Mouse (Mus musculus) E14TG2a.4 (cell line): ENCODE results near the gene Zfp598.

Experiments used
- H3K27me3 ChIP-seq: 2 replicates; pipeline ENCODE4 v1.6.1; 2014; ENCODE audit warnings: low read length, control low read depth; ENCODE audit not compliant: insufficient read depth
- H3K36me3 ChIP-seq: 2 replicates; pipeline ENCODE4 v1.6.1; 2014; ENCODE audit warnings: low read length, control low read depth; ENCODE audit not compliant: insufficient read depth
- H3K4me1 ChIP-seq: replicated peaks from 2 replicates; pipeline ENCODE4 v1.6.1; 2014; ENCODE audit warnings: low read depth, low read length, control low read depth
- H3K4me3 ChIP-seq: replicated peaks from 2 replicates; pipeline ENCODE4 v1.5.1; 2014; ENCODE audit warnings: mild to moderate bottlenecking, low read length
- H3K9me3 ChIP-seq: 2 replicates; pipeline ENCODE4 v1.6.1; 2014; ENCODE audit warnings: low read length, control low read depth
- CTCF ChIP-seq: conservative IDR thresholded peaks from 2 replicates; pipeline ENCODE4 v1.5.1; 2014; ENCODE audit warnings: low read length
- NANOG ChIP-seq: IDR thresholded peaks from 2 replicates; pipeline ENCODE4 v1.6.1; 2014; ENCODE audit warnings: borderline replicate concordance, low read length, mixed read lengths
- POU5F1 ChIP-seq: IDR thresholded peaks from 2 replicates; pipeline ENCODE4 v1.6.1; 2014; ENCODE audit warnings: low read length, borderline replicate concordance

Gene Zfp598

DNA sequence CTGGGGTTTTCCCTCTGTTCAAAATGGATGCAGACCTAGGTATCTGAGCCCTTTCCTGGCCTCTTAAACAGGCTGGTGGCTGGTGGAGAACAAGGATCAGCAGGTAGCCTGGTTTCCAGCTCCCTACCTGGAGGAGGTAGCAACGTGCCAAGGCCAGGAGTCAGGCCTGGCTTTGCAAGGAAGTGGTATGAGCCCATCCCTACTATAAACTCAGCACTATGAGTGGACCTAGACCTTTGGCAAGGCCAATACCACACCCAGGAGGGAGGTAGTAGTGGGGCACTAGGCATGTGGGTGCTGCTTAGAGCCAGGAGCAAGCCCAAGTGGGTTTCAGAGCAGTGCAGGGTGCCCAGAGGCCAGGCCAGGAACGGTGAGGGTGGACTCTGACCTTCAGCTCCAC, 30.0 kb downstream of the Zfp598 start:
- Histone ChIP-seq H3K4me3 (no peak overlapping the region), H3K27me3 (no peaks in the 10 kb centered on the region), H3K36me3 (peaks cover 59% of the 10 kb centered on the region), H3K9me3 (no peaks in the 10 kb centered on the region), H3K4me1 (peaks cover 55% of the 10 kb centered on the region)
- TF ChIP-seq NANOG (no peak), POU5F1 (no peak), CTCF (no peak)

DNA sequence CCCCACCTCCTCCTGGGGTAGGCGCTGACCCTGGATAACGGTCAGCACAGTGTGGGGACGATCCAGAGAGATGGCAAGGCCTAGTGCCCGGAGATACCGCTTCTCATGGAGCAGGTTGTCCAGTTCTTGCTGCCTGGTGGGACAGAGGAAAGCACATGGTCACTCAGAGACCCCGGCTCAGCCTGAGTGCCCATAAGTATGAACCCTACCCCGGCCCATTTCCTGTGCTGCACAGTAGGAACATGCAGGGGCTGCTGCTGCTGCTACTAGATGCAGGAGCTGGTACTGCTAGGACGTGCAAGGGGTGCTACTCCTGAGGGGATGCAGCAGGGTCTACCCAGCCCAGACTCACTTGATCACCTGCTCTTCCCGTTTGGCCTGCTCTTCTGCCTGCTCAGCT, 31.8 kb downstream of the Zfp598 start:
- Histone ChIP-seq H3K4me3 (no peak overlapping the region), H3K27me3 (no peaks in the 10 kb centered on the region)

DNA sequence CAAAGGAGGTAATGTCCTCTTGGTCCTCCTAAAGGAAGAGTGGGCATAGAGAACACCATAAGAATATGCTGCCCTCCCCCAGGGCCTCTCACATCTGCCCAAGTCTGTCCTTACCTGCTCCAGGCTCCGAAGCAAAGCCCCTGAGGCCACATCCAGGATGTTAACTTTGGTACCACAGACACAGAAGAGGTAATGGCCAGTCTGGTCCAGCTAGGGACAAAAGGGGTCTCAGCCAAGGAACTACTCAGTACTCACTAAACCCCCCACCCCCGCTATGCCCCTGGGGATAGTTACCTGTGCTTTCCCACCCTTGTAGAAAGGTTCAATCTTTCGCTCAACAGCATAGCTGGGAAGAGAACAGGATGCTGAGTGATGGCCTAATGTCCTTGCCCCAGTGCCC, 36.3 kb downstream of the Zfp598 start:
- Histone ChIP-seq H3K4me3 (peak overlapping the region; percentile 98; the same call in 1 of the 2 replicates), H3K4me1 (peaks cover 34% of the 10 kb centered on the region), H3K27me3 (no peaks in the 10 kb centered on the region), H3K9me3 (no peaks in the 10 kb centered on the region), H3K36me3 (peaks cover 52% of the 10 kb centered on the region)
- TF ChIP-seq CTCF: no peak

More for the DNA sequence above, 31.8 kb downstream of the Zfp598 start:
- H3K4me1 ChIP-seq: peaks cover 66% of the 10 kb centered on the region
- no peak for TF ChIP-seq POU5F1
- TF ChIP-seq CTCF: no peak
- no peak for TF ChIP-seq NANOG
- peaks cover 72% of the 10 kb centered on the region for H3K36me3 ChIP-seq
- H3K9me3 ChIP-seq: no peaks in the 10 kb centered on the region

DNA sequence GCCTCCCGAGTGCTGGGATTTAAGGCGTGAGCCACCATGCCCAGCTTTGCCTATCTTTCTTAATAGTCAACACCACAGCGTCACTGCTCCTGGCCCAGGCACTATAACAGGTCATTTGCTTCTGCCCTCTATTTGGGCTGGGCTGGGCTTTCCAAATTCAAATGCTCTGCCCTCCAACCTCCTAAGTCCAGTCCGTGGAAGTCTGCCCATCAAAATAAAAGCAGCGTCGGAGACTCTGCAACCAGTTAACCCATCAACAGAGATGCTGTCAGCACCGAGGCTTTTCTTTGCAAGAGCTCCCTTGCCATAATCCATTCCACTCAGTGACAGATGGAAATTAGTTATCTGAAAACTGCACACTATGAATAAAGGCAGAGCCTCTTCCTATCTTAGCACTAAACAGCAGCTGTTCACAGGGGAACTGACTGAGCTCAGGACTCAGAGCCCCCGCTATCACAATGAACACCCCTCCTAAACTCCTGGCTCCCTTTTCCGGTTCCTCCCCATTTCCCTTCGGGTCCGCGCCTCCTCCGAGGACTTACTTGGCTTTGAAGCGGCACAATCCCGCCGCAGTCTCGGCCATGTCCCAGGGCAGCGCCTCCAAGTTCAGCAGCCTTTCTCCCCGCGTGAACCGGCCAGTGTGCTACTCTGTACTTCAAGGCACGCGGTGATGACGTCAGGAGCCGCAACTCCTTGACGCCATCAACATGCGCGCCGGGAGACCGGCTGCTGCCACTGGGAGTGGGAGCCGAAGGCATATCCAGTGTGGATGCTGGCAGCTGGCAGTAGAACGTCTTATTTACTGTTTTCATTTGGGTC, 37.7 kb downstream of the Zfp598 start, which contains the start of gene Tbl3:
Gene Tbl3 (minus strand): TSS at position 679 of the 819 bp plus-strand sequence.
- Histone ChIP-seq H3K9me3 (no peaks in the 10 kb centered on the region), H3K36me3 (peaks cover 38% of the 10 kb centered on the region), H3K27me3 (no peaks in the 10 kb centered on the region), H3K4me3 (peak within 1 kb of the TSS; percentile 98), H3K4me1 (peaks cover 34% of the 10 kb centered on the region)
- TF ChIP-seq NANOG (no peak), CTCF (no peak), POU5F1 (no peak)

DNA sequence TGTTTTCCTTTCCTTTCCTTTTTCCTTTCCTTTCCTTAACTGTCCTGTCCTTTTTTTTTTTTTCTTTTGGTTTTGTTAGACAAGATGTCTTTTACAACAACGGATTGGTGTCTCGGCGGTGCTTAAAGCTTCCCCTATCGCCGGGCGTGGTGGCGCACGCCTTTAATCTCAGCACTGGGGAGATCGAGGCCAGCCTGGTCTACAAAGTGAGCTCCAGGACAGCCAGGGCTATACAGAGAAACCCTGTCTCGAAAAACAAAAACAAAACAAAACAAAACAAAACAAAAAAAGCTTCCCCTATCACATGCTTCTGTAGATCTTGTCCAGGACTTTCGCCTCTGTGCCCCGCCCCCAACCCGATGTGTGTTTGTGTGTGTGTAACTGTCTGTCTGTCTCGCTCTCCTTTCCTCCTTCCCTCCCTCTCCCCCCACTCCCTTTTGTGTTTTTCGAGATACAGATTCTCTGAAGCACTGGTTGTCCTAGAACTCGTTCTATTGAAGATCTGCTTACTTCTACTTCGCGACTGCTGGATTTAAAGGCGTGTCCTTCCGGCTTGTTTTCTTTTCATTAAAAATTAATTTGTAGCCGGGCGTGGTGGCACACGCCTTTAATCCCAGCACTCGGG, 38.4 kb downstream of the Zfp598 start:
- no peaks in the 10 kb centered on the region for H3K9me3 ChIP-seq
- H3K4me3 ChIP-seq: peak overlapping the region; percentile 98
- H3K4me1 ChIP-seq: peaks cover 29% of the 10 kb centered on the region
- peaks cover 31% of the 10 kb centered on the region for H3K36me3 ChIP-seq
- no peaks in the 10 kb centered on the region for H3K27me3 ChIP-seq
- TF ChIP-seq POU5F1 (no peak), CTCF (no peak), NANOG (no peak)

DNA sequence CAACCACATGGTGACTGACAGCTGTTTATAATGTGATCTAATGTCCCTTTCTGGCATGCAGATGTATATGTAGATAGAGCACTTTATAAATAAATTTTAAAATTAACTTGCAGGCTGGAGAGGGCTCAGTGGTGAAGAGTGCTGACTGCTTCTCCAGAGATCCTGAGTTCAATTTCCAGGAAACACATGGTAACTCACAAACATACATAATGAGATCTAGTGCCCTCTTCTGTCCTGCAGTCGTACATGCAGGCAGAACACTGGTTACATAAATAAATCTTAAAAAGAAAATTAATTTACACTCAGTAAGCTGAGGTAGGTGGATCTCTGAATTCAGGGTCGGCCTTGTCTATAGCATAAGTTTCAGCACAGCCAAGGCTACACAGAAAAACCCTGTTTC, 39.2 kb downstream of the Zfp598 start:
- no peaks in the 10 kb centered on the region for H3K27me3 ChIP-seq
- H3K36me3 ChIP-seq: peaks cover 26% of the 10 kb centered on the region
- H3K4me3 ChIP-seq: no peak overlapping the region
- no peak for TF ChIP-seq NANOG
- TF ChIP-seq POU5F1: no peak
- no peak for TF ChIP-seq CTCF
- no peaks in the 10 kb centered on the region for H3K9me3 ChIP-seq
- H3K4me1 ChIP-seq: peaks cover 27% of the 10 kb centered on the region

DNA sequence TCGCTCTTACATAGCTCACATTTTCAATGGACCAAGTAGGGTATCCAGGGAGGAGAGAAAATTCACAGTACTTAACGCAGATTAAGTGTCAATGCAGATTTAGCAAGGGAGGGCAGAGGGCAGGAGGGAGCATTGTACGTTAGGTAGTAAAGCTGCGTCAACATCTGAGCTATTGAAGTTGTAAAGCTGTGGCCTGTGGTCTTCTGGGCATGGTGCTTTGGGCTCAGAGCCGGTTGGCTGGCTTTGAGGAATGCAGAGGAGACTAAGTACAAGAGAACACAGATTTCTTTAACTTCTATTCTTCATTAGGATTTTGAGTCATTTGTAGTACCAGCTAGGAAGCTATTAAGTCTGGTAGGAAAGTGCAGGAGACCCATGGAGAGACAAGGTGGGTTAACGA, 46.1 kb downstream of the Zfp598 start:
- TF ChIP-seq NANOG (no peak), POU5F1 (no peak), CTCF (no peak)
- no peaks in the 10 kb centered on the region for H3K27me3 ChIP-seq

DNA sequence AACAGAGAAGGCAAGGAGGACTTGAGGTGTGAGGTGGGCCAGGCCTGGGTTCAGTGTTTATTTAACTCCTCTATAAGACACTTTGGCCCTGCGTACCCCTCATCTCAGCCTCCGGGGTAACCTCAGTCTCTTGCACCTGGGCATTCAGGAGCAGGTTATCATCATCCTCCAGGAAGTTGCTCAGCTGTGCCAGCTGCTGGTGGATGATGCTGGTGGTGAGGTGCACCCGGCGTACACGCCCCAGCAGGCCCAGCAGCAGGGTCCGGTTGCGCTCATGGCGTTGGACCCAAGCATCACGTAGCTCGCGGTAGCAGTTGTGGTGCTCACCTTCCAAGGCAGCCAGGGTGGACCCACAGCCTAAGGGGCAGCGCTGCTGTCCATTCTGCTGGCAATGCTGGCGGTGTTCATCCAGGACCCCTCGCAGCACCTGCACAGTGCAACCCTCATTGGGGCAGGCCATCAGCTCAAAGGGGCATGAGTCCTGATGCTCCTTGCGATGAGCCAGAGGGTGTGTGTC, 46.7 kb downstream of the Zfp598 start:
- Histone ChIP-seq H3K4me1 (peaks cover 29% of the 10 kb centered on the region), H3K27me3 (no peaks in the 10 kb centered on the region), H3K36me3 (peaks cover 48% of the 10 kb centered on the region), H3K9me3 (no peaks in the 10 kb centered on the region), H3K4me3 (no peak overlapping the region)
- TF ChIP-seq POU5F1 (no peak), NANOG (no peak), CTCF (no peak)

More for the DNA sequence above, 46.1 kb downstream of the Zfp598 start:
- peaks cover 29% of the 10 kb centered on the region for H3K4me1 ChIP-seq
- no peaks in the 10 kb centered on the region for H3K9me3 ChIP-seq
- H3K4me3 ChIP-seq: no peak overlapping the region
- H3K36me3 ChIP-seq: peaks cover 42% of the 10 kb centered on the region
